Mouse (Mus musculus) CD4-positive, CD25-positive, alpha-beta regulatory T cell, adult 2 months (primary cell): ENCODE results near the gene Nfib.

Experiments used
- DNase-seq: peaks from one replicate; pipeline ENCODE4 v3.0.0-alpha.2; 2012; ENCODE audit warnings: low read depth, low spot score

Nfib gene

GRCm38 (mm10) chr4:82368091-82368775 lies 337.3 kb downstream of the Nfib start:
- no peak for DNase-seq

DNA sequence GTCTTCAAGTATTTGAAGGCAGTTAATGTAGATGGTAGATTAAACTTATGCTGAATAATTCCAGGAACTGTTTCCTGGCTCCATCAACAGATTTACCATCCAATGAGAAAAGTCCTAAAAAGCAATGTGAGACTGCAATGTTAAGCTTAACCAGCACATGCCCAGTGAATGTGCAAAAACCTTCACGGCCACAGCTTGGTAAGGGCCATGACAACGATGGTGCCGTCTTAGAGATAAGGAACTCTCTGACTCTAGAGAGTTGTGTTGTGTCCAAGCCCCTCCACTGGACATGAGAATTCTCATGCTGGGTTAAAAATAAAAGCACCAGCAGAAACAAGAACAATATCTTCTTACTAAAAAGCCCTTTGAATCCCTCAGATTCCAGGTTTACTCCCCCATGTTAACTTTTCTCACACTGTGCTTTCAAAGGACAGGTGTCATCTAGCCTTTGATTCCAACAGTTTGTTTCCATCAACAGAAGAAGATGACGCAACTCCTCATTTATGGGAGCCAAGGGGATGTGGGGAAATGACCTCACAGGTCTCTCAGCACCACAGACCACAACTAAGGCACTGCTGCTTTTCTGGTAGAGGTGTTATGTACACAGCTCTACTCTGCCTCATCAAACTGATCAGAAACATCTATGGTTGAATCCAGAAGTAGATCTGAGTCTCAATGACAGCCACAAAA lies 340.7 kb downstream of the Nfib start:
- DNase-seq, result no peak

- no peak for DNase-seq
Measured at GRCm38 (mm10) chr4:82363951-82364350, 341.6 kb downstream of the Nfib start.

GRCm38 (mm10) chr4:82362294-82362693 lies 343.3 kb downstream of the Nfib start:
- DNase-seq, result no peak

DNA sequence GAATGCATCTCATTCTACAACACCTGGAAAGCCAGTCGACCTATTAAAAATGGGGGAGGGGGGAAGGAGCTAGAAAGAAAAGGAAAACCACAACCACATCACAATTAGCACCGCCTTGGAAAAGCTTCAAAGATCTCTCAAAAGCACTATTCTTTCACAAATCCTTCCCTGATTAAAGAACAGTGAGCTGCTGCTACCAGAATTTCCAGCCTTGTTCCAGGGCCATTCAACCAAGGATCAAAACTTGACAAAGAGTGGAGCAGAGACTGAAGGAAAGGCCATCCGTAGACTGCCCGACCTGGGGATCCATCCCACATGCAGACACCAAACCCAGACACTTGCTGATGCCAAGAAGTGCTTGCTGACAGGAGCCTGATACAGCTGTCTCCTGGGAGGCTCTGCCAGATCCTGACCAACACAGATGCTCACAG lies 345.5 kb downstream of the Nfib start:
- no peak for DNase-seq

- DNase-seq, result no peak
Measured at GRCm38 (mm10) chr4:82359110-82359509, 346.4 kb downstream of the Nfib start.

DNA sequence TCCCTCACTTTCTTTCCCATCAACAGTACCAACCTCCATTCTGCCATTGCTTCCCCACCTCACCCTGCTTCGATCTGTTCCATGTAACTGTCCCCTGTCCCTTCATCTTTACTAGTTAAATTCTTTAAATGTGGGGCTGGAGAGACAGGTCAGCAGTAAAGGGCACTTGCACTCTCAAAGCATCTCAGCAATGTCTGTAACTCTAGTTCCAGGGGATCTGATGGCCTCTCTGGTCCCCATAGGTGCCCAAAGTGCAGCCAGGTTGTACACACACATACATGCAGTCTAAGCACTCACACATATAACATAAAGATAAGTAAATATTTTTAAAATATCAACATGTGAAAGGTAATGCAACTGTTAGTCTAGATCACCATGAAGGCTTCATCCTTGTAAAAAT lies 356.5 kb downstream of the Nfib start:
- DNase-seq, result no peak

GRCm38 (mm10) chr4:82344787-82345186 lies 360.8 kb downstream of the Nfib start:
- DNase-seq, result no peak

GRCm38 (mm10) chr4:82344224-82344623 lies 361.3 kb downstream of the Nfib start:
- DNase-seq, result no peak

DNA sequence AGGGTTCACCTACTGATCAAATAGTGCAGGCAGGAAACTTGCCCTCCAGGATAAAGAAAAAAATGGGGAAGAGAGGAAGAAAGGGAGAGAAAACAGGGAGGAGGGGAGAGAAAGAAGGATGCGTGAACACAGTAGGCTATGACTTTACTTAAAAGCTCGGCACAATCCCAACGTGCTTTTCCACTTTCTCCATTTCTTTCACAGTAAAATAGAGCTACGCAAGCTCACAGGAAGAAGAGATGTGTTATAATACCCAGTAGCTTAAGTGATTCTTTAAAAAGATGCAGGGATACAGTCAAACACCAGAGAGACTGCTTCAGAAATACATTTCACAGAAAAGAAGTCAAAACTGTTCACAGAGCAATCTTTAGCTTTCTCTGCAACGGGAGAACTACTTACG lies 366.6 kb downstream of the Nfib start:
- no peak for DNase-seq

GRCm38 (mm10) chr4:82338481-82338880 lies 367.1 kb downstream of the Nfib start:
- no peak for DNase-seq

DNA sequence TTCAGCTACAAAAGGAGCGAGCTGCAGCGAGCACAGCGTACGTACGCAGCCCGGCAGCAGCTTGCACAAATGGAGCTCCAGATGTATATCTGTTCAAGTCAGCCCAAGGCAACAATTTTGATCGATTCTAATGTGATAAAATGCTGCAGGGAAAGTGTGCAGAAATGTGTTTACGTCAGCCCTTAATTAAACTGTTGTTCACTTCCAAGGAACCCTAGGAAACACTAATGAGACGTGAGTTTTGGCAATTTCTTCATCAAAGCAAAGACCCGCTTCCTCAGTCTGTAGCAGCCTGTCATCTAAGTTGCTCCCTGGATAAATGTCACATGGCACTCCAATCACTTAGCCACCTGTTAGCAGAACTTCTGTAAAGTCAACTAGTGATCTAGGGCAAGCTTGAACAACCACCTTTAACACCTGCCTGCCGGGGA lies 368.6 kb downstream of the Nfib start:
- DNase-seq, result no peak

DNA sequence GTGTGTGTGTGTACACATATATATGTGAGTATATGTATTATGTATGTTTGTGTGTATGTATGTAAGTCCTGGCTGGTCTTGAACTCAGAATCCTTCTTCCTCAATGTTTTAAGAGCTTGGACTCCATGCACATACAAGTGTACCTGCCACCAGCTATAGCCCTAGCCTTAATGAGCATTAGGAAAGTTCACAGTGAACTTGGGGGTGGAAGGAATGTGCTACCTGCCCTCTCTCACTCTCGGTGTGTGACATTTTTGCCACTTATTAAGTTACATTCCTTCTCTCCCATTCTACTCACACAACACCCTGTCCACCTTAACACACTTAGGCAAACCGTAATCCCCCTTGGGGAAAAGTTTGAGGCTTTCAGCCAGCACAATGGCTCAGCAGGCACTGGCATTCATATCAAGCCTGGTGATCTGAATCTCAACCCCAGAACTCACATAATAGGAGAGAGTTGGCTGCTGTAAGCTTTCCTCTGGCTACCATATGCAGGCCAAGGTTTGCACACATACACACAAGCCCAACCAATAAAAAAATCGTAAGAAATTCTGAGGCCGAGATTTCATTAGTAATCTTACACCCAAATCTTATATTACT lies 370.2 kb downstream of the Nfib start:
- no peak for DNase-seq

DNA sequence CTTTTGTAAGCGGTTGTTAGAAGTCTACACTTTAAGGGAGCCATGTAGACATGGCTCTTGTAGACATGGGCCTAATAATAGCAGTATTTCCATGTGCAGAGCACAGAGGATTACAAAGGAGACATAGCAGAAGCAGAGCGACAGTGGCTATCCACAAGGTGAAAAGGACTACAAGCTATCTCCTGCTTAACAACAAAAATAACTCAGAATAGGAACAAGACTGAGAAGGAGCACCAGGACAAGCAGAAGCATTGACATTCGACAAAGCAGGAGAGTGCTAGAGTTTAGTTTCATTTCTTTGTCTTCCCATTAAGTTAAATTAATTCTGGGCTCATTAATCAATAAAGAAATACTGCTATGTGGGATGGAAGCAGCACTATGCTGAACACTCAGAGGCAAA lies 372.1 kb downstream of the Nfib start:
- no peak for DNase-seq

DNA sequence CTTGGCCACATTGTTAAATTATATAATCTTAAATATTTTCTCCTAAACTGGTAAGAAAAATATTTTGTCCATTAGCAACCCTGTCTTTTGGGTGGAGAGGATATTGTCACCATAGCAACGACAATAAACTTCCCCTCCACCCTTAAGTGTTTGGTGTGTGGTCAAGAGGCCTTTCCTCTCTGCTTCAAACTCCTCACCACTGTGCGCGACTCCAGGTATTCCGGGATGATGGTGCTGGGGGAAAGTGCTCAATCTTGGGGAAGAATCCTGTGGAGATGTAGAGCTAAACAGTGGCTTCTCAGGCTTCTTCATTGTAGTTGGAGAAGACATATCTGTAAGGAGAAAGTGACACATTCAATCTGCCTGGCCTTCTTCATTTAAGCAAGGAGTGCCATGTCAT lies 375.5 kb downstream of the Nfib start:
- no peak for DNase-seq

GRCm38 (mm10) chr4:82326140-82326529 lies 379.4 kb downstream of the Nfib start:
- no peak for DNase-seq

GRCm38 (mm10) chr4:82325409-82326139 lies 380.0 kb downstream of the Nfib start:
- DNase-seq, result no peak

DNA sequence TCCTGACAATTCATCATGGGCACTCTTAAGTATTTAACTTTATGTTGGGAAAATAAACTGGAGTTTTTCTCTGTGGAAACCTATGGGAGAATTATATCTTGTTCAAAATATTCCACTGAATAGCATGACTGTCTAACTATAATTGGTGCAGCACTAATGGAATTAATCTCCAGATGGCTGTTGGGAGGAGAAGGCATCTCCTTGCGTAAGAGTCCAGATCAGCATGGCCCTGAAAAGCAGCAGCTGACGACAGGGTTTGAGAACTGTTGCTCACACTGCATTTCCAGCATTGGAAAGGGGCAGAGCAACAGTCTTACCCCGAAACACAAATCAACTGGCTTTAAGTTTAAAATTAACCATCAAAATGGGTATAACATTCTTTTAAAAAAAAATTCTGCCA lies 380.6 kb downstream of the Nfib start:
- DNase-seq, result no peak

- no peak for DNase-seq
Measured at GRCm38 (mm10) chr4:82321008-82321407, 384.5 kb downstream of the Nfib start.

DNA sequence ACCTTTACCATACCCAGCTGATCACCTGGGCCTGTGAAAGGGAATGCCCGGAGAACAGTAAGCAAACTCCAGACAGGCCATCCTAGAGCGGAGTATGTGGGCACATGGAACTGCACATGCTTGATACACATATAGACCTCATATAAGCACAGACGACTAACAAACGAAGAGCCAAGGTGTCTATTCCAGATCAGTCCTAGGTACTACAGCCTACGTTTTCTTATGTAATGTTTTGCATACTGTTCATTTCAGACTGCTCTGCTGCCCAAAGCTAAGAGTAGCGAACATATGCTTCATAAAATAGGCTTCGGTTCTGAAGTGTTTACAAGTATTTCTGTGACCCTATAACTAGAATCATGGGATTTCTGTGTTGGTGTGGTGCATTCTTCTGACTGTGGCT lies 386.2 kb downstream of the Nfib start:
- DNase-seq, result no peak

DNA sequence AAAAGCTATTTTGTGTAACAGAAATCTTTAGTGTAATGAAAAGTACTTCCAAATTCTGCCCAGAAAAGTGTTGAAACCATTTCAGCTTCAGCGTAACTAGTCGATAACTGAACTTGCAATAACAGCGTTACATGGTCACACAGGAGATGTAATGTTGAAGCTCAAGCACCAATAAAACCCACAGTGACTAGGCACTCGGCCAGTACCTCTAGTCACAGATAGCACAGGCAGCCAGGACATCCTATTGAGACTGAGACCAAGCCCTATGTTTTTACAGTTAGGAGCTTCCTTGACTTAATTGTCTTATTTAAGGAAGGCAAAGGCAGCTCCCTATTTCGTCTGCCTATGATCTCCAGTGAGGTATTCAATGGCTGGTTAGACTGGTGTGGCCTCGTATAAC lies 389.4 kb downstream of the Nfib start:
- no peak for DNase-seq

GRCm38 (mm10) chr4:82315710-82316109 lies 389.8 kb downstream of the Nfib start:
- DNase-seq, result no peak
